Mouse (Mus musculus) ovary, adult 18-20 months (tissue): ENCODE data around the gene Selp.

Experiments used
- DNase-seq: peaks from one replicate; pipeline ENCODE4 v3.0.0; 2022; ENCODE audit warnings: low spot score, mixed read lengths

The Selp gene

DNA sequence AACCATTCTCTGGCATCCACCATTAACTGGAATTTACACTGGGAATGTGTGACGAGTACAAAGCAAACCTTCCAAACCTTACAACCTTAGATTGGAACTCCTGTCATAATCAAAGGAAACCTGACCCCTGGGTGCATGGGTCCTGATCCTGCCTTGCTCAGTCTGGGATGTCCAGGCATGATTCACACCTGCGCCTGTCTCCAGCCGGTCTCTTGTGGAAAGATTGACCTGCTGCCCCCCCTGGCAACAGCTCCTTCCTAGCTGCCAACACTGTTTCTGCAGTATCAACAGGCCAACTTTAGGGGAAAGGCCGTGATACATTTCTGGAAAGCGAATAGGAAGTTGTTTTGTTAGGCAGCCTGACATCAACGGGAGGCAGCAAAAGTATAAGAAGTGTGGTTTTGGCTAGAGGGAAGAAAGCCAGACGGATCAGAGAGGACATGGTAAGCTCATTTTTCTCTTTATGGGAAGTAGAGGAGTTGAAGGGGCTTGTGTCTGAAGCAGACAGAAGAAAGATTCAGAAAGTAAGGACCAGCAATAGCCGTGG is at the start of gene Selp:
Gene Selp (plus strand): TSS at position 318 of the 547 bp plus-strand sequence.
- DNase-seq, result no peak

DNA sequence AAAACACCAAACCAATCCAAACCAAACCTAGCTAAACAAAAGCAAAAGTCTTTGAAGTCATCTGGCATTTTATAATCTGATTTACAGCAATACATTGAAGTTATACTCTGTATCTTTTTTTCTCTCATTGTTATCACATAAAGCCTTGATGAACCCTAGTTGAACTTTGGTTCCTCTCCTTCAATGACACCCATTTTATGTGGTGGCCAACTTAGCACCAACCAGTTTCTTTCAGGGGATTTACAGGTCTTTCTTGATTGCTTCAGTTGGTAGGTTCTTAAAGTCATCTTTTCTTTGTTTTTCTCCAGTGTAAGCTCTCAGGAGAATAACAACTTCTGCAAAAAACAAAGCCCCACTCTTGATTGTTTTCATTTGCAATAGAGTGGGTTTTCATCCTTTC is 45.8 kb upstream of the Selp start:
- DNase-seq, result no peak

DNA sequence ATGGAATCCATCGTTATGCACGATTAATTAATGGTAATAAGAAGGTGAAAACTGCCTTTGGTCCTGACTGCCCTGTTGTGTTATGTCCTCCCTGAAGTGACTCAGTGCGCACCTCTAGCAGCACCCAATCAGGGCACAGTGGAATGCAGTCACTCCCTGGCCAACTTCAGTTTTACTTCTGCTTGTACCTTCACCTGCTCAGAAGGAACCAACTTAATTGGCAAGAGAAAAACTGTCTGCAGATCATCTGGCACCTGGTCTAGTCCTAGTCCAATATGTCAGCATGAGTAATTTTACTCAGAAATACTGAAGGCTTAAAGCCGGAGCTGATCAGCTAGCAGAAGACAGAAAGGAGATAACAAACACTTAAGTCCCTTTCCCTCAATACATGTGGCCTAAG is 44.6 kb upstream of the Selp start:
- DNase-seq, result no peak

- DNase-seq, result no peak
Measured at GRCm38 (mm10) chr1:164071111-164071510, 44.0 kb upstream of the Selp start.

GRCm38 (mm10) chr1:164072001-164072400 is 43.1 kb upstream of the Selp start:
- no peak for DNase-seq

DNA sequence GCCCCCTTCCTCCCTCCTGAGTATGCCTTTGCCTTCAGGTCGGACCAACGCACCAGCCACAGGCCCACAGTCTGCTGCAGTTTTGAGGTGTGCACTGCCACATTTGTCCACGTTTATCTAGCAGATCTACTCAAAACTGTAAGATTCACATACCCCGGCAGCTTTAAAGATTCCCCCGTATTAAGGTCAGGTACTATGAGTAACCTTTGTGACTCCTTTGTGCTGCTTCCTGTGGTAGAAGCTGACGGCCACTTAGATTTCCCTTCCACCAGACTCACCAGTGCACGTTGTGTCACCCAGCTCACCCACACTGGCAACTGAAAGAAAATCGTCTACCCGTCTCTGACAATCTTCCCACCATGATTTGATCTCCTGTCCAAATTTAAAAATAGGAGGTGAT is 42.0 kb upstream of the Selp start:
- DNase-seq, result no peak

DNA sequence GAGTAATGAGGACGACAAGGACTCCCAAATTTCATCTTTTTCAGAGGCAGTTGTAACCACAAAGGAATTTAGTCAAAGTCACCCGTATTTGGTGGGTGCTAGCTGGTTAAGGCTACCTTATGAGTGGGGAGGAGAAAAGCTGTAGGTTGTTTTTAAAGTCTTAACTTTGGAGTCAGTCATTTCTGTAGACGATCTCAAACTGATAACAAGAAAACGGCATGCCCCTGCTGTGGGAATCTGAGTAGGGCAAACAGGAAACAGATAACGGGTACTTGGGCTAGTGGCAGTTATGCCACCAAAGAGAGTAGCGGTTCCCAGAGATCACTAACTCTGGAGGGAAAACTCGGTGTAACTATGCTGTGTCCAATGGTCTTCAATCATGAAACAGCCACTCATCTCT is 41.3 kb upstream of the Selp start:
- DNase-seq, result no peak

DNA sequence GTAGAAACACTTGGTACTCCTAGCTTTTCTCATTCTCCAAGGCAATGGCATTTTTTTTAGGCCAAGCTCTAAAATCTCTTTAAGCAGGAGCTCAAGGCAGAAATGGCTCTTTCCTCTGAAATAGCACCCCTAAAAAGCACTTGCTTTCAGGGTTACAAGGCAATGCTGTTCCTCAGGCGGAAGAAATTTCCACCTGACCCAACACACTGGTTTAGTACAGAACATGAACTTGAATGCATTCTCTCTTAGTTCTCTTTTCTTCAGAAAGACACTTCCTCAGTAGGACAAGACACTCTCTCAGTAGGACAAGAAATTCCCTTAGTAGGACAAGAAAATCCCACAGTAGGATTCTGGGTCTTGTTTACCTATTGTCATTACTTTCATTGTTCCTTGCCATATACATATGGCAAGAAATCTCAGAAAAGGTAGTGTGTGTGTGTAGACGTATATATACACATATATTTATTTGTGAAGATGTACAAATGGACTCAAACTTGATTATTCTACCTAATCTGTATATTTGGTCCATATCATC is 40.4 kb upstream of the Selp start:
- DNase-seq, result no peak

- no peak for DNase-seq
Measured at GRCm38 (mm10) chr1:164075416-164075815, 39.6 kb upstream of the Selp start.

- no peak for DNase-seq
Measured at GRCm38 (mm10) chr1:164076441-164076840, 38.6 kb upstream of the Selp start.

GRCm38 (mm10) chr1:164077031-164077430 is 38.0 kb upstream of the Selp start:
- no peak for DNase-seq

GRCm38 (mm10) chr1:164078323-164078741 is 36.7 kb upstream of the Selp start:
- DNase-seq, result no peak

- DNase-seq, result no peak
Measured at GRCm38 (mm10) chr1:164079091-164079490, 36.0 kb upstream of the Selp start.

- DNase-seq, result no peak
Measured at GRCm38 (mm10) chr1:164083046-164083445, 32.0 kb upstream of the Selp start.

DNA sequence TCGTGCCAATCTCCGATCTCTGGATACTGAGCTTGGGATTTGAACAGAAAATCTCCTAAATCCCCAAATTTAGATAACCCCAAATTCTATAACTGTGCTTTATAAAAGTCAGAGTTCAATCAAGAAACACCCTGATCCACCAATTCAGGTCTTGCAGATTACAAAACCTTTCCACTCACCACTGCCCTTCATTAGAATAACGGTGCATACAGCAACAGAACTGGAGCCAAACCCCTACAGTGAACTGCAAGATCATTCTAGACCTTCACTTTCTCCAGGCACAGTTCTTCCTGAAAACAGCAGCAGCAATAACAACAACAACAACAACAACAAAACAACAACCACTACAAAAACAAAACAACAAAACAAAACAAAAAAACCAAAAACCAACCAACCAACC is 28.3 kb upstream of the Selp start:
- DNase-seq, result no peak

GRCm38 (mm10) chr1:164087872-164088271 is 27.2 kb upstream of the Selp start:
- no peak for DNase-seq

DNA sequence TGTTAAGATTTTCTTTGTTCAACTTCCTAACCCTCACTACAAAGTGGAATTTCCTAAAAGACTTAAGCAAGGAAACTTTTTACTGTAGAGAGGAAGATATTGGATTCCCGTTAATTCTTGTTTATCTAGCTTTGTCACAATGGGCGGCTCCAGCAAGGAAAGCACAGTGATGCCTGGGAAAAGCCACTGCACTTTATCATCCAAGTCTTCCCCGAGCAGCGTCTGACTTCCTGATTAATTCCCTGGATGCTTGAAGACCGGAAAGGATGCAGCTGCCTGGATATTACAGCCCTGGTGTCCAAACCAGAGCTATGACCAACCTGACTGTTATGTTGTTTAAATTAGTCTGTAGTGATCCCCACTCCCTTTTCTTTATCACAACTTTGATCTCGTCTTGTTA is 18.3 kb upstream of the Selp start:
- DNase-seq, result no peak

GRCm38 (mm10) chr1:164097911-164098310 is 17.2 kb upstream of the Selp start:
- no peak for DNase-seq

- DNase-seq, result no peak
Measured at GRCm38 (mm10) chr1:164098372-164098771, 16.7 kb upstream of the Selp start.

DNA sequence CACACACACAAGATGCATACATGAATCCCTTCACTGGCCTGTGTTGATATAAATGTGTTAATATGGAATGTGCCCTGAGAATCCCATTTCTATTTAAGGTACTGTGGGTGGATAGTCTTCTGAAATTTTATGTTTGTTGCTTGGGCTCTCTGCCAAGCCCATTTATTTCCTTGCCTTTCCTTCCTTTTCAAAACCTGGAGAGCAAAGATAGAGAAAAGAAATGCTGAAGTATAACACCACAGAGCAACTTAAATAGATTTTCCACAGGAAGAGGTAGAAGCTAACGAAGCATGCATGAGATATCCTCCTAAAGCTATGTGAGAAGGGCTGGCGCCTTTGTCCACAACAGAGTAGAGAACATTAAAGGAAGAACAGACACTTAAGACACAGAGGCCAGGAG is 5.3 kb upstream of the Selp start:
- DNase-seq, result no peak

GRCm38 (mm10) chr1:164110591-164111329 is 4.3 kb upstream of the Selp start:
- DNase-seq, result no peak

DNA sequence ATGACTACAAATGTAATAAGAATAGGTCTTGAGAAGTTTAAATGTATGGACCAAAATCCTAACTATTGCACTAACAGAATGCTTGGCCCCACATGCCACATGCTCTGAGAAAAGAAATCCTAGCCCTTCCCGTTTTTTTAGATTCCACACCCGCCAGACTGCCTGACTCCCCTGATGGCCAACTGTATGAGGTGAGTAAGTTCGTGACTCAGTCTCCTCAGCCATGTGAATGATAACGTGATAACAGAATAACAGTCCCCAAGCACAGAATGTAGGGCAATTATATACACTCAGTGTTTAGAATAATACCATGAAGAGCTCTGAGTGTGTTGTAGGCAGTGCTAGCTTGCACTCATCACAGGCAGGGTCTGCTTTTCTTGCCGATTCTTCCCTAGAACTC is 784 bp upstream of the Selp start:
- no peak for DNase-seq

DNA sequence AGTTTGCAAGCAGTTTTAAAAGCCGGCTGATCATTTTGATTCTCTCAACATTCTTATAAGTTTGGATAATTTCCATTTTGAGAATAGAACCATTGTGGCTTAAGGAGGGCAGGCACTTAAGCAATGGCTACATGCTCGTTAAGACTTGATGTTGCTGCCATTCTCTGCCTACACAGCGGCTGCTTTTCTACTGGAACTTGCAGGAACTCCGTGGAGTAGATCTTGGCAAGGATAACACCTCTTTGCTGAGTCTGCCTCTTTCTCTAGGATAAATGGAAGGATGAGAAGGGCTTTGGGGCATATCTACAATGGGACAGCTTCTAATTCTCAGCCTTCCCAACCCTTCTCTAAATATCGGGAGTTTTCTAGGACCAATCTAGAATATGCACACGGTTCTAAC is 583 bp downstream of the Selp start:
- DNase-seq, result no peak

DNA sequence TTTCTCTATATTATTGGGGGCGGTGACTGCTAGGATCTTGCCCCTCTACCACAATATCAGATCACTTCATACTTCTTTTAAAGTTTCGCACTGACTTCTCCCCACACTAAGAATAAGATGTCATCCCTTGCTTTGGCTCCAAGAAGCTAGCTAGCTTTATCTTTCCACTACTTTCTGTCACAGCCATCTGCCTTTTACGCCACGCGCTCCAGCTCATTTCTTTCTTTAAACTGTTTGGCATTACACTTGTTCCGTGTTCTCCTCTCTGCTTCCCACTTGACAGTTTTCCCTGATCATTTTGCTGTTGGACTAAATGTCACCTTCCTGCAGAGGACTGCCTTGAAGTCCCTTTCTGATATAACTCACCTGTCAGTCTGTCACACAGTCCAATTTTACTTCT is 2.8 kb downstream of the Selp start:
- DNase-seq, result no peak
